Mouse (Mus musculus): Measurements from ENCODE around the gene Bsnd. TPM values are rescaled to one million over a fixed set of nuclear protein-coding genes. Genes with fewer than 3 reads are reported as not detected.

Gene Bsnd
- total RNA-seq (2021), result not detected

DNA sequence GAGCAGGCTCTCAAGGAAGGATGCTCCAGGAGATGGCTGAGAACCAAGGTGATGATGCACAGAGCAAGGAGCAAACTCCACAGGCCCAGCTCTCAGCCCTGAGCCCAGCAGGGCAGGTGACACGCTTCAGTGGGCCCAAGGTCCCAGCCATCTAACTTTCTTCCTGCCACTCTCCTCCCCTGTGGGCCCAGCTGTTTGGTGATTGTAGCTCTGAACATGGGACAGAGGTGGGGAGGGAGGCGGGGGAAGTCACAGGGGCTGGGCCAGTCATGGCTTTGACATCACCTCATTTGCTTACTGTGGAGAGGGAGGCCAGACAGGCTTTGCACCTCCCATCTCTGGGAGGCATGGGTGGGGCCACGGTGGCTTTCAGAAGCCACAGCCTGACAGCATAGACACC is at the start of gene Bsnd:
TSS of gene Bsnd (minus strand) at position 168 of the 400 bp plus-strand sequence.
- intact Hi-C loops (cut with DNase I), result no loop called here
- no peak for DNase-seq (ENCODE audit: low spot score in 2 of 2)

- DNase-seq (ENCODE audit: low spot score in 2 of 2), result no peak
- intact Hi-C loops (cut with DNase I), result no loop called here
Observed at GRCm38 (mm10) chr4:106541491-106541890, 49.4 kb upstream of the Bsnd start.

- DNase-seq (ENCODE audit: low spot score in 2 of 2), result no peak
- intact Hi-C loops (cut with DNase I), result no loop called here
Observed at GRCm38 (mm10) chr4:106539756-106540155, 47.7 kb upstream of the Bsnd start.

- DNase-seq (ENCODE audit: low spot score in 2 of 2), result no peak
- intact Hi-C loops (cut with DNase I), result no loop called here
Observed at GRCm38 (mm10) chr4:106534256-106534655, 42.2 kb upstream of the Bsnd start.

DNA sequence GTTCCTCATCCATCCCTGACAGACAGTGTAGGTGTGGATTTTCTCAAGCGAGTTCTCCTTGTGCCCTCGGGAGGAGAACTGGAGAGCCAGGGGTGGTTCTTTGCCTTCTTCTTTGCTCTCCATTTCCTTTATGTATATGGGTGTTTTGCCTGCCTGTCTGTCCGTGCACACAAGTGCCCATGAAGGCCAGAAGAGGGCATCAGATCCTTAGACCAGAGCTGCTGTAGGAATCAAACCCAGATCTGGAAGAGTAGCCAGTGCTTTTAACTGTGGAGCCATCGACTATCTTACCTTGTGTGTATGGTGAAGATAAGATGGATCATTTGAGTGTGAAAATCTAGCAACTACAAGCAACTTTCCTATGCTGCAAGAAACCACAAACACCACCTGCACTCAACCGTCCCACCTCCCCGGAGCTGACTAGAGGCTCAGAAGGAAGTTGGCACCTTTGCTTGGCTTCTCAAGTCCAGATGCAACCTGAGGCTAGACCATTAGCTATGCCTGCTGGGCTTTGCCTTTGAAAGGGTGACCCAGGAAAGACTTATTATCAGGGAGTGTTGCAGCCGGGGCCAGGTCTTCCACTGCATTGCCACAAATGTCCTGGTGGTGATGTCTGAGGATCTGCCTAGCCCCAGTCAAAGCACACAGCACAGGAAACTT is 41.5 kb upstream of the Bsnd start:
- intact Hi-C loops (cut with DNase I), result no loop called here
- no peak for DNase-seq (ENCODE audit: low spot score in 2 of 2)

GRCm38 (mm10) chr4:106530113-106530482 is 38.0 kb upstream of the Bsnd start:
- DNase-seq (ENCODE audit: low spot score in 2 of 2), result no peak
- intact Hi-C loops (cut with DNase I), result no loop called here

DNA sequence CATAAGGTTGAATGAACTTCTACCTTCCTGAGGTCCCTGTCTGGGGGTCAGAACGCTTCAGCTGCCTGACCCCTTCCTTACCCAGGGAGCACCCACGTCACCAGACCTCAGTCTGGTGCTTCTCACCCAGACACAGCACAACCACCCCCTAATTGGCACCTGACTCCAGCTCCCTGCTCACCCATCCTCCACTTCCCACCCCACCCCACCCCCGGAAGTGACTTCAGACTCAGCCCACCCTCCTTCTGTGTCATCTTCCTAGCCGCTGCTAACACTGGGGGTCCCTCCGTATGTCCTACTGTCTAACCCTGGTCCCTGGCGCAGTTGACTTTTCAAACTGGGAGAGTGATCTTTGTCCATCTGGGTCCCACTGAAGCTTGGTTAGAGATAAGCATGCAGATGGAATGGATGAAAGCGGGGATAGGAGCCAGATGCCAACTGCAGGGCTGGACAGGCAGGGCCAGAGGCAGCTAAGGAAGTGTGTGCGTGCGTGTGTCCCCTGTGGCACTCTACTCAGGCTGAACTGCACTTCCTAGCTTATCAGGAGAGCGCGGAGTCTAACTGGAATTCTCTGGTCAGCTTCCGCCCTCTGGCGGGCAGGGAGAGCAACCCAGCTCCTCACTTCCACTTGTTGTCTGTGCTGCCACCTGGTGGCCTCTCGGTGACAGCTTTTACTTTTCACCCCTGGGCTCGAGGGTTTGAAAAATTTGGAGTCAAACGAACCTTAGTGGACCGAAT is 37.5 kb upstream of the Bsnd start:
- intact Hi-C loops (cut with DNase I), result loop anchor here (1.0 kb wide), 1 partner anchor 55 kb away; no protein-coding TSS in a partner anchor
- peak; percentile 90 to 94 for DNase-seq (ENCODE audit: low spot score in 2 of 2)

DNA sequence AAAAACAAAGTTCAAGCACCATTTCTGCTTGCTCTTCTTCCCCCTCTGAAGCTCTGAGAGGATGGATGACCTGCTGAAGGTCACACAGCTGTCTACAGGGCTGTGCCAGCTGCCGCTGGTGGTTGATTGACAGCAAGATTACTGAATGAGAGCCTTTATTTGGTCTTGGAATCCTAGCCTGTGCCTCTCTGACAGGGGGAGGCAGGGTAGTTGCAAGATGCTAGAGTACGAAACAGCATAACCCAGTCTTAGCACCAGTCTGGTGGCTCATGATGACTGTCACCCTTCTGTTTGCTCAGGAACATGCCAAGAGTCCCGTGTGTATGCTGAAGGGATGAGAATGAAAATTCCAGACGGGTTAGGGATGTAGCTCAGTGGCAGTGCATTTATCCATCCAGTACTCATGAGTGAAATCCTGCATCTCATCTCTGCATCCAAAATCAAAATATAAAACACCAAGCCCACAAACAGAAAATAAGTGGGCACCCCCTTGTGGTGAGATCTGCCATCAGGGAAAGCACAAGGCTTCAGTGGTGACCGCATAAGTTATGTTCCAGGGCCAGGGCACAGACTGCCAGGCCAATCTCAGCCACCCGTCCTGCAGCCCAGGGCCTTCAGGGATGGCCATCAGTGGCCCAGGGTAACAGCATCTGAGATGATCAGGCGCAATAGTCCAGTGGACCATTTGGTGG is 35.9 kb upstream of the Bsnd start:
- peak; percentile 44 to 52 for DNase-seq (ENCODE audit: low spot score in 2 of 2)
- intact Hi-C loops (cut with DNase I), result no loop called here

DNA sequence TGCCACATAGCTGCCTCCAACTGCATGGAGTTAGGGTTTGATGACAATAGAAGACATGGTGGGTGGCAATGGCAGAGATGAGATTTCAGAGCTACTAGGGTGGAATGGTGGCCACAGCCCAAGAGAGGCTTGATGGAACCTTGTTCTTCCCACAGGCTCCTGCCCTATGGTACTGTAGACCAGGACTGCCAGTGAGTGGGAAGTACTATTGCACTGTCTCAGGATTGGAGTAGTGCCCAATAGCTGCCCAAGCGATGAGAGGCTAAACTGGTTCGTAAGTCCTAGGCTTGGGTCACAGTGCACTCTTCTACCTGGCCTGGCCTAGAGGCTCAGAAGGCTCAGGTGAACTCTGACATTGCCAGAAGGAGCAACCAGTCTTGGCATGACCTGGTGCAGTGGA is 32.9 kb upstream of the Bsnd start:
- intact Hi-C loops (cut with DNase I), result no loop called here
- DNase-seq (ENCODE audit: low spot score in 2 of 2), result no peak

- DNase-seq (ENCODE audit: low spot score in 2 of 2), result no peak
- intact Hi-C loops (cut with DNase I), result no loop called here
Observed at GRCm38 (mm10) chr4:106524131-106524530, 32.0 kb upstream of the Bsnd start.

DNA sequence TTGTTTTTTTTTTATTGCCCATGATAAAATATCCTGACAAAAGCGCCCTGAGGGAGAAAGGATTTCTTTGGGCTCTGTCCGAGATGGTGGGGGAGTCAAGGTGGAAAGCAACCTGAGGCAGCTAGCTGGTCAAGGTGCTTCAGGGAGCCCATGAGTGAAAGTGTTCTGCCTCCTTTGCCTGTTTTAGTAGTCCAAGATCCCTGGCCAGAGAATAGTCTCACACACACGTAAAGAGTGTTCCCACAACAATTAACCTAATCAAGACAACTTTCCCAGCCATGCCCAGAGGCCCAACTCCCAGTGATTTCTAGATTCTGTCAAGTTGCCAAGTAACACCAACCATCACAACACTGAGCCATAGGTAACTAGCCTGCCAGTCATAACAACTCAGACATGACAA is 30.5 kb upstream of the Bsnd start:
- intact Hi-C loops (cut with DNase I), result no loop called here
- no peak for DNase-seq (ENCODE audit: low spot score in 2 of 2)

- DNase-seq (ENCODE audit: low spot score in 2 of 2), result peak; percentile 28 to 55
- intact Hi-C loops (cut with DNase I), result no loop called here
Observed at GRCm38 (mm10) chr4:106514606-106515005, 22.5 kb upstream of the Bsnd start.

DNA sequence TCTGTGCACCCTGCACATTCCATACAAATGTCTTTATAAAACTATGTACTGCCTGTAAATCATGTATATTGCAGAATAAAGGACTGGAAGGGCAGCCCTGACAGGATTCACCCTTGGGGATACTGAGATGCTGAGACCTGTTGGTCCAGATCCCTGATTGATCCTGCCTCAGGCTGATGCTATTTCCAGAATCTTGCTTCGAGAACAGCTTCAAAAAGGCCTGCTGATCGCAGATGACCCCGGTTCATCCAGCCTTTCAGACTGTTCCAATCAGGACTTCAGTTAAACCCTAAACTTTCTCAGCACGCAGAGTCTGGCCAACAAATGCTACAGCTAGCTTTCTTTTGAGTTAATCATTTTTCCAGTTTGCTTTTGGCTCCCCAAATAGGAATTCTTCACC is 17.8 kb upstream of the Bsnd start:
- DNase-seq (ENCODE audit: low spot score in 2 of 2), result no peak
- intact Hi-C loops (cut with DNase I), result no loop called here

- DNase-seq (ENCODE audit: low spot score in 2 of 2), result no peak
- intact Hi-C loops (cut with DNase I), result no loop called here
Observed at GRCm38 (mm10) chr4:106505453-106506058, 13.5 kb upstream of the Bsnd start.

DNA sequence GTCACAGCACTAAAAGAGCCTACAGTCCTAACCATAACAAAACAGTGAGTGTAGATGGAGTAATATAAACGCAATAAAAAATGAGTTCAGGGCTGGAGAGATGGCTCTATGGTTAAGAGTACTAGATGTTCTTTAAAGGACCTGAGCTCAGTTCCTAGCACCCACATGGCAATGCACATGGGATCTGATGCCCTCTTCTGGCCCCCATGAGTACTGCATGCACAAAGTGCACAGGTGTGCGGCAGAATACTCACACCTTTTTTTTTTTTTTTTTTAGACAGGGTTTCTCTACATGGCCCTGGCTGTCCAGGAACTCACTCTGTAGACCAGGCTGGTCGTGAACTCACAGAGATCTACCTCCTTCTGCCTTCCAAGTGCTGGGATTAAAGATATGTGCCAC is 11.5 kb upstream of the Bsnd start:
- intact Hi-C loops (cut with DNase I), result no loop called here
- no peak for DNase-seq (ENCODE audit: low spot score in 2 of 2)

DNA sequence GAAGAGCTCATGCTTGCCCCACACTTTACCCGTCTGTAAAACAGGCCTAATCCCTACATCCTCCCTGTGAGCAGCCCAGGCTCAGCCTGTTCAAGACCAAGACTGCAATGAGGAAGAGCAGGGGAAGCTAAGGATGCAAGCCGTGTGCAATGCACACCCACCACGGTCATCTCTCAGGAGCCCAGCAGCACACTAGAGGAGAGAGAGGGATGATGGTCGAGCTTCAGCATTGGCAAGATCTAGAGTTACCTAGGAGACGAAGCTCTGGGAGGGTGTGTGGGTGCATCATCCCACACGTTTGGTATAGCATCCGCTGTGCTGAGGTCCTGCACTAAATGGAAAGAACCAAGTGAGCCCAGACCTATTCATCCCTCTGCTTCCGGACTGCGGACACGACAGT is 8.0 kb upstream of the Bsnd start:
- intact Hi-C loops (cut with DNase I), result no loop called here
- DNase-seq (ENCODE audit: low spot score in 2 of 2), result peak; percentile 51 to 79

GRCm38 (mm10) chr4:106498471-106498844 is 6.4 kb upstream of the Bsnd start:
- DNase-seq (ENCODE audit: low spot score in 2 of 2), result no peak
- intact Hi-C loops (cut with DNase I), result no loop called here

- intact Hi-C loops (cut with DNase I), result no loop called here
- DNase-seq (ENCODE audit: low spot score in 2 of 2), result no peak
Observed at GRCm38 (mm10) chr4:106497776-106498470, 5.8 kb upstream of the Bsnd start.

- intact Hi-C loops (cut with DNase I), result no loop called here
- DNase-seq (ENCODE audit: low spot score in 2 of 2), result no peak
Observed at GRCm38 (mm10) chr4:106496833-106497232, 4.8 kb upstream of the Bsnd start.

DNA sequence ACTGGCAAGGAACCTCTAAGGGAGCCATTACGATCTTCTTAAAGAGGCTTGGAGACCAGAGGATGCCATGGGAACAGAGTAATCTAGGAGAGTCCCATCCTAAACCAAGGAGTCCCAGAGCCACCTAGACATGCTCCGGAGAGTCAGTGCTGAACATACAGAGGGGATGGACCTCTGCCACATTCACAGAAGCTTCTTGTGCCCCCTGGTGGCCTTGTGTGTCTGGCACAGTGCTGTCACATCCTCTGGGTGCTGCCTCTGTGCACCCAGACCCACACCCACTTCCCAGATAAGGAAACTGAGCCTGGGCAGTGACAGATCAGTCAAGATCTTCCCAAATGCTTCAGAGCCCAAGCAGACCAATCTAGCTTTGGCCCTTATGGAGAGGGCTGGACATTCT is 1.6 kb upstream of the Bsnd start:
- DNase-seq (ENCODE audit: low spot score in 2 of 2), result no peak
- intact Hi-C loops (cut with DNase I), result no loop called here
